Mouse (Mus musculus) heart, adult 18-20 months (tissue): Measurements from ENCODE around the gene Olfr214. TPM values are rescaled to one million over a fixed set of nuclear protein-coding genes. Genes with fewer than 3 reads are reported as not detected.
"Not testable (repeated sequence)": the region's sequence is repeated elsewhere in the genome, so short reads cannot be mapped to it uniquely, and the experiment has no call there.

Experiments
- DNase-seq, 2 experiments: peaks; one replicate each; pipeline ENCODE4 v3.0.0; 2021 to 2022; ENCODE audit warnings: mixed read lengths in 1 of 2
- long read RNA-seq, 2 experiments: library from polyadenylated mRNA; stranded (forward); transcript quantifications; one replicate each; pipeline ENCODE4 v2.0.0; 2021
- total RNA-seq, 2 experiments: library from RNA; stranded (reverse); gene quantifications; 2 replicates each; pipeline ENCODE4 v1.2.3; 2021

Olfr214 gene
- not detected for total RNA-seq
- long read RNA-seq, experiment 1: 0 reads
- long read RNA-seq, experiment 2: 0 reads

DNA sequence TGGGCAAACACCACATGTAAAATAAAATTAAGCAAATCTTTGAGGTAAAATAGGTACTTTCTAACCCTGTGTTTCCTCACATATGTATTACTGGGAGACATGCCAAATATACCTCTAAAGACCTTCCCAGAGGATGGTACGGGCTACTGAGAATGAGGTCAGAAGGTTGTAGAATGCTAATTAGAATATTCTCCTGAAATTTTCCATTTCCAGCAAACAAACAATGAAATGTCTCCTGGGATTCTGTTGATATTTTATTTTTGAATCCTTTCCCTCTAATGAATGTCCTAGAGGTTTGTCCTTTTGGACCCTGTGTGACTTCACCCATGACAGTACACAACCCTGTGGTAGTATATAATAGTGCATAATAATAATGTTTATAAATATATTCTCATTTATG is at the start of gene Olfr214:
Gene Olfr214, plus strand, starts transcription at position 301 of the 400 bp plus-strand sequence.
- DNase-seq: no peak

DNA sequence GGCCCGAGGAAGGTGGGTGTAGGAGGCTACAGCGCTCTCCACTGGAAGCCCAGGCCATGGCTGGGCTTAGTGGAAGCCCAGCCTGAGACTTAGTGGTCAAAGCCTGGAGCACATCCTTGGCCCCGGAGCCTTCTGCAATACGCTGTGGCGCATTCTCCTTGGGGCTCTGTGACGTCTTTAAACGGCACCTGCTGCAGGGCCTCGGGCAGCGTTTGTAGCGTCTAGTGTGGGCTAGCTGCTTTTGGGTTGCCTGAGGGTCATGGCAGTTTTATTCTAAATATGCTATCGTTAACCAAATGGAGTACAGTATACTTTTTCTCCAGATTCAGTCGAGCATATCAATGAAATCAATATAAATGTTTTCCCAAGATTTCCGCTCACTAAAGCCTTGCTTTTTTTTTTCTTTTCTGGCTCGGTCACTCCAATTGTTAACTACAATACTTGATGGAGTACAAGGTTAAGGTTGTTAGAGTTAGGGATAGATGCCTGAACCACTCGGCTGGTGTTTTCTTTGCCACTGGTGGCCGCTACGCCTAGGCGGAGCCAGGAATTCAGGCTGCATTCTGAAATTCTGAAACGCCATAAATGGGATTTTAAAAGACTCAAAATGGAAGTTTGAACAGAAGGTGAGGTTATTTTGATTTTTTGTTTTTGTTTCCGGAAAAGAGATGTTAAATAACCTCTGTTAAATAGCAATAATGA is 47.6 kb upstream of the Olfr214 start, which contains the start of gene Olfr212:
Gene Olfr212, plus strand, starts transcription at position 215 of the 702 bp plus-strand sequence.
- not testable (repeated sequence) for DNase-seq

DNA sequence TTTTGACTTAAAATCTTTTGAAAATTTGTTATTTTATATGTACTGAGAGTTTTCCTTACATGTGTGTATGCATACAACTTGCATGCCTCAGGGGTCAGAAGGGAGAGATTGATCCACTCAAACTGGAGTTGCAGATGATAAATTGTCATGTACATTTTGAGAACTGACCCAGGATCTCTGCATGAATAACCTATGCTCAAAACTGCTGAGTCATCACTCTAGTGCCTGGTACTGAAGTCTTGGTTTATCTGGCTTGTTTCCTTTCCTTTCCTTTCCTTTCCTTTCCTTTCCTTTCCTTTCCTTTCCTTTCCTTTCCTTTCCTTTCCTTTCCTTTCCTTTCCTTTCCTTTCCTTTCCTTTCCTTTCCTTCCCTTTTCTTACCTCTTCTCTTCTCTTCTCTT is 39.2 kb upstream of the Olfr214 start:
- no peak for DNase-seq

DNA sequence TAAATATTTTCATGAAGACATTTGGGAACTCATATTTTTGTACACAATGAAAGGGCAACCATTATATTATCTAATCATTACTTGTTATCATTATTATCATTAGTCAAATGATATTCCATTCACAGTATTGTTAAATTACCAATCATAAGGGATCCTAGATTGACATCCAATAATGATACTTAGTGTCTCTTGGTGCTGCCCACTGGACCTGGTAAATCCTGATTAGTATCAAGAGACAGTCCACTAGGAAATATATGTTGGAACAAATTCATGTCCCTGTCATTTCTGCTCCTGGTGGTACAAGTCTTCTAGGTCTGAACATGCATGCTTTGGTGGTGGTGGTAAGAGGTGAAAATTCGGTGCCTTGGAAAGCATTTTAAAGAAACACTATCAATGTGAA is 15.9 kb upstream of the Olfr214 start, which contains the start of gene Olfr213:
Gene Olfr213, plus strand, starts transcription at position 301 of the 400 bp plus-strand sequence.
- DNase-seq: no peak

DNA sequence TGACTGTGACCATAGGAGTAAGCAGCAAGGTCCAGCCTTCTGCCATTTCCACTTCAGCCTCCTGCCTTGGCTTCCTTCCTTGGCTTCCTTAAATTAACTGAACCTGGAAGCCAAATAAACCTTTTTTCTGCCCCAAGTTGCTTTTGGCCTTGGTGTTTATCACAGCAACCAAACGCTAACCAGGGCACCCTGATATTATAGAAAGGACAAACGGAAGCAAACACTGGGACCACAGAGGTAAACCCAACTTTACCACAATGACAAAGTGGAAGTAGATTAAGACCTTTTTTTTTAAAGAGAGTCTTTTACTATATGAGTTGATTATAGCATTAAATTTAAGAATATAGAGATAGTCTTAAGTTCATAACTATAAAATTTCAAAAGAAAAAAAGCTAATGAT is 11.5 kb upstream of the Olfr214 start:
- DNase-seq: no peak

DNA sequence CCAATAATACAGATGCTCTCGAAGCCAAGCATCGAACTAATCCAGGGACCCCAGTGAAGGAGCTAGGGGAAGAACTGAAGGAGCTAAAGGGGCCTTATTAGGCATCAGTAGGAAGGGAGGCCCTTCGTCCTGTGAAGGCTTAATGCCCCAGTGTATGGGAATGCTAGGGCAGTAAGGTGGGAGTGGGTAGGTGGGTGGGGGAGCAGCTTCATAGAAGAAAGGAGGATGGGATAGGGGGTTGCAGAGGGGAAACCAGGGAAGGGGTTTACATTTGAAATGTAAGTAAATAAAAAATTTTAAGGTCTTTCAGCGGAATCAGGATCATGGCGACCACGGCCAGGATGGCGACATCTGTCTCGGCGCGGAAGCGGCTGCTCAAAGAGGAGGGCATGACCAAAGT is 3.2 kb upstream of the Olfr214 start, which contains the start of gene Gm5580:
Gene Gm5580, plus strand, starts transcription at position 301 of the 400 bp plus-strand sequence.
- DNase-seq: not testable (repeated sequence)

DNA sequence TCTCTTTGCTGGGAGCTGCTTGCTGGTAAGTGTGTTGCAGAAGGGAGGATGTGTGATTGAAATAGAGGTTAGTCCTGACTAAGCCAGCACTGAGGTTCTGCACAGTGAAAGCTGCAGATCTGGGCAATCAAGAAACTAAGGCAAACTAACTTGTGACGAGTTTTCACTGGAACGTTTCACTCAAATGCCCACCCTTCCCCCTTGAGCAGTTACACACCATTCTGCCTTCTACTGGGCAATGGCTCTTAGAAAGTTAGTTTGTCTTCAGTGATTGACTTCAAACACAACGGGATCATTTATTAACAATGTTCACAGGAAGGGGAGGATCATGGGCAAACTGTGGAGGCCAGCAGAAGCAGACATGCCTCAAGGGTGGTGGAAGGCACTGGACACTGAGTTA is 917 bp downstream of the Olfr214 start:
- no peak for DNase-seq

DNA sequence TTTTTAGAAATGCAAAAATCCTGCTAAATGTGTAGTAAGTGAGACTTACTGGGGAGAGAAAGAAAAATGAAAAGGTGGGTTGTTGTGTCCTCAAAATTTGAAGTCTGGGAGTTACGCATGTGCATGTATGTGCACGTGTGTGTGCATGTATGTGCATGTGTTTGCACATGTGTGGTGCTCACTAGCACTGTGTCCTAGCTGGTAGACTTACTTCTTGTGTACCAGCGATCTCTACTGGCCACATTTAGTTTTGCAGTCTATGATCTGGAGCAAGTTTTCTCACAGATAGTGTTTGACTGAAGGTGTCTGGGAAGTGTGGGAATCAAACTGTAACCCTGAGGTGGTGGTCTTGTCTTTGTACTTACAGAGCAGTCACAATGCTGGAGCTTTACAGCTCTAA is 15.8 kb downstream of the Olfr214 start:
- peak; percentile 32 to 68 for DNase-seq

DNA sequence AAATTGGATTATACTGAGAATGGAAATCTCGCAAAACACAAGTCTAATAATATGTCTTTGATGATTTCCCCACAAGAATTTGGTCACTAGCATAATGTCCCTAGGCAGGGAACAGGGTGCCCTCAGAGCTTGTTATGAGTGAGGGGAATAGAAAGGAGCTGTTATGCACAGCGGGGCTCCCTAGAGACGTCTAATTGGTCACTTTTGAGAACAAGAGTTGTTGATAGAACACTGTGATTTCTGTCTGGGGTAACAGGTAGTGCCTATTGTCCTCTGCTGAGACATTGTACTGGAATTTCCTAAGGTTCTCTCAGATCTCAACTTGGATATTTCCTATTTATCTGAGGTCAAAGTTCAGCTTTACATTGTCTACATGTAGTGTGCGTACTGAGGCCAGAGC is 30.1 kb downstream of the Olfr214 start, which contains the start of gene Olfr215:
Gene Olfr215, minus strand, starts transcription at position 101 of the 400 bp plus-strand sequence.
- DNase-seq: no peak

DNA sequence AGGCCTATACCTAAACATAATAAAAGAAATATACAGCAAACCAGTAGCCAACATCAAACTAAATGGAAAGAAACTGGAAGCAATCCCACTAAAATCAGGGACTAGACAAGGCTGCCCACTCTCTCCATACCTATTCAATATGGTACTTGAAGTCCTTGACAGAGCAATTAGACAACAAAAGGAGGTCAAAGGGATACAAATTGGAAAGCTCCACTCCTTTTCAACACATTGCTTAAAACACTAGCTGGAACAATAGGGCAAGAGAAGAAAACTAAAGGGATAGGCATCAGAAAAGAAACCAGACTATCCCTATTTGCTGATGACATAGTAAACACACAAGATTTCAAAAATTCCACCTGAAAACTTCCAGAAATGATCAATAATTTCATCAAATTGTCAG is 46.9 kb downstream of the Olfr214 start:
- not testable (repeated sequence) for DNase-seq

DNA sequence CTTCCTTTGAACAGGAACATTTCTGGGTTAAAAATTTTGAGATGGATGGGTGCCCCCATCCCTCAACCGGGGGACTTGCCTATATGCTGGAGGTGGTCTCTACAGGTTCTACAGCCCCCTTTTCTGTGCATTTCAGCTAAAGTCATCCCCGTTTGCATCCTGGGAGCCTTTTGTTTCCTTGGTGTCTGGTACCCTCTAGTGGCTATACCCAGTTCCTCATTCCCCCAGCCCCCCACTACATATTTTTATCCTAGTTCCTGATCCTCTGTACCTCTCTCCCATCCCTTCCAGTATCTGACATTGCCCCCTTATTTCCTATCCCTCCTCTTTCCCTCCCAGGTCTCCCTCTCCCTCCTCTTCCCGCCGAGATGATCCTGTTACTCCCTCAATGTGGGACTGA is 53.2 kb downstream of the Olfr214 start:
- no peak for DNase-seq

Other genes with a start within 250 kb of the Olfr214 start
- gene March8, start 216.2 kb upstream of the Olfr214 start, total RNA-seq: 10 to 100 TPM; 43.5 to 44.2 TPM
- 10 to 100 TPM; 11.8 to 13.9 TPM for gene Alox5, start 93.1 kb upstream of the Olfr214 start, total RNA-seq
- not detected for gene Olfr211, start 65.1 kb upstream of the Olfr214 start, total RNA-seq
- under 1 TPM in 1 of 2 experiments, not detected in 1; 0.10 TPM for gene Olfr212, start 47.7 kb upstream of the Olfr214 start, total RNA-seq
- not detected for gene Olfr213, start 15.8 kb upstream of the Olfr214 start, total RNA-seq
- 1 to 10 TPM; 1.0 to 1.6 TPM for gene Gm5580, start 3.1 kb upstream of the Olfr214 start, total RNA-seq
- not detected for gene Olfr215, start 30.0 kb downstream of the Olfr214 start, total RNA-seq
- 10 to 100 TPM; 16.1 to 19.7 TPM for gene Zfp422, start 74.8 kb downstream of the Olfr214 start, total RNA-seq
- 10 to 100 TPM; 84.2 to 90.4 TPM for gene Depp1, start 96.4 kb downstream of the Olfr214 start, total RNA-seq
- 1 to 10 TPM; 4.3 to 6.1 TPM for gene Rassf4, start 119.7 kb downstream of the Olfr214 start, total RNA-seq
- gene Tmem72, start 162.7 kb downstream of the Olfr214 start, total RNA-seq: under 1 TPM in 1 of 2 experiments, not detected in 1; 0.03 TPM